Mouse (Mus musculus) forebrain, embryonic 14.5 days (tissue): ENCODE data around the gene Cnn1. TPM values are rescaled to one million over a fixed set of nuclear protein-coding genes. Genes with fewer than 3 reads are reported as not detected.
"Not testable (repeated sequence)": the region's sequence is repeated elsewhere in the genome, so short reads cannot be mapped to it uniquely, and the experiment has no call there.

Experiments used
- ATAC-seq: fragments of 200-750 bp; cut with Nextera tagmentation; 2 replicates; pipeline ENCODE4 v1.8.0; 2017; ENCODE audit warnings: mild to moderate bottlenecking, moderate library complexity
- DNase-seq: peaks from one replicate; pipeline ENCODE4 v3.0.0-alpha.2; 2015; ENCODE audit warnings: low spot score
- H3K27ac ChIP-seq: fragments of 300-500 bp; sonication (generic); 2 replicates; pipeline ENCODE4 v1.5.1; 2014; ENCODE audit warnings: low read depth, mild to moderate bottlenecking, control low read depth, low read length, moderate library complexity
- H3K27me3 ChIP-seq: fragments of 300-500 bp; sonication (generic); replicated peaks from 2 replicates; pipeline ENCODE4 v1.6.1; 2014; ENCODE audit warnings: low read length, control low read depth, mixed read lengths; ENCODE audit not compliant: control insufficient read depth, insufficient read depth
- H3K36me3 ChIP-seq: fragments of 300-500 bp; sonication (generic); 2 replicates; pipeline ENCODE4 v1.6.1; 2014; ENCODE audit warnings: low read length, control low read depth; ENCODE audit not compliant: control insufficient read depth, insufficient read depth
- H3K4me1 ChIP-seq: fragments of 300-500 bp; sonication (generic); 2 replicates; pipeline ENCODE4 v1.6.1; 2014; ENCODE audit warnings: antibody characterized with exemption, low read length, control low read depth; ENCODE audit not compliant: control insufficient read depth, insufficient read depth
- H3K4me2 ChIP-seq: fragments of 300-500 bp; sonication (generic); 2 replicates; pipeline ENCODE4 v1.6.1; 2014; ENCODE audit warnings: mild to moderate bottlenecking, control low read depth, low read length
- H3K4me3 ChIP-seq: fragments of 300-500 bp; sonication (generic); 2 replicates; pipeline ENCODE4 v1.5.1; 2014; ENCODE audit warnings: low read depth, low read length, control low read depth
- H3K9ac ChIP-seq: fragments of 300-500 bp; sonication (generic); 2 replicates; pipeline ENCODE4 v1.6.1; 2014; ENCODE audit warnings: mild to moderate bottlenecking, low read length, control low read depth, moderate library complexity
- H3K9me3 ChIP-seq: fragments of 300-500 bp; sonication (generic); replicated peaks from 2 replicates; pipeline ENCODE4 v1.6.1; 2016; ENCODE audit warnings: low read length, control low read depth, mixed read lengths; ENCODE audit not compliant: control insufficient read depth
- WGBS: fragments of 180-500 bp; shearing (Covaris S2); extraction: QIAGEN DNeasy Blood & Tissue Kit; methylation state at CpG from one replicate; pipeline ENCODE4 v1.1.7; 2014; 5-methylcytosine and 5-hydroxymethylcytosine counted together
- polyA plus RNA-seq: library from polyadenylated mRNA; unstranded; fragments of >200 nt; fragmentation: Nextera tagmentation; extraction: Ambion mirVana; gene quantifications from 2 replicates; pipeline ENCODE4 v1.2.1, GENCODE M21; 2014

Cnn1 gene
- polyA plus RNA-seq, 1 experiment from 2014 or later: 0.19 TPM

- Histone ChIP-seq H3K4me3 (no peak overlapping the region), H3K27ac (no peak overlapping the region), H3K9ac (no peak overlapping the region), H3K27me3 (no peaks in the 10 kb centered on the region), H3K4me1 (no peaks in the 10 kb centered on the region), H3K36me3 (no peaks in the 10 kb centered on the region), H3K4me2 (no peak overlapping the region), H3K9me3 (no peaks in the 10 kb centered on the region)
- 54% methylated on average over 17 of the region's 17 CpGs for WGBS
- peak; percentile 92 for DNase-seq
- ATAC-seq: peak; percentile 62
Measured at GRCm38 (mm10) chr9:22143108-22144037, 44.4 kb downstream of the Cnn1 start.

DNA sequence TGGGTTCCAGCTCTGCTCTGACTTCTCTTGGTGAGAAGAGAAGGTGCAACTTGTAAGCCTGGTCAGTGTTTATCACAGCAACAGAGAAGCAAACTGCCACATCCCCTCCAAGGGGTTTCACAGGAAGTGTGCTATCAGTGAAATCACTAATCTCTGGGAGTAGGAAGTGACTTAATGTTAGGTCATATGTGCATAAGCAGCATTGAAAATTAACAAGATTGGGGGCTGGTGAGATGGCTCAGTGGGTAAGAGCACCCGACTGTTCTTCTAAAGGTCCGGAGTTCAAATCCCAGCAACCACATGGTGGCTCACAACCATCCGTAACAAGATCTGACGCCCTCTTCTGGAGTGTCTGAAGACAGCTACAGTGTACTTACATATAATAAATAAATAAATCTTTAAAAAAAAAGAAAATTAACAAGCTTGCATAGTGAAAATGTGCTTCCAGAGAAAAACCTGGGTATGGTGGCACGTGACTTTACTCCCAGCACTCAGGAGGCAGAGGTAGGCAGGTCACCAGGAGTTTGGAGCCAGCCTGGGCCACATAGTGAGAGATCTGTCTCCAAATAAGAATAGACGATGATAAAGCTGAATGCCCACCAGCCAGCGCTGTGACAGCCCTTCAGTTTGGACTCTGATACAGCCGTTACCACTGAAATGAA lies 45.4 kb downstream of the Cnn1 start:
- Histone ChIP-seq H3K27ac (no peak overlapping the region), H3K27me3 (no peaks in the 10 kb centered on the region), H3K9me3 (no peaks in the 10 kb centered on the region), H3K4me2 (no peak overlapping the region), H3K4me1 (no peaks in the 10 kb centered on the region), H3K9ac (no peak overlapping the region), H3K4me3 (no peak overlapping the region), H3K36me3 (no peaks in the 10 kb centered on the region)
- WGBS: 87% methylated on average over 7 of the region's 8 CpGs
- ATAC-seq (no peak), DNase-seq (no peak)

DNA sequence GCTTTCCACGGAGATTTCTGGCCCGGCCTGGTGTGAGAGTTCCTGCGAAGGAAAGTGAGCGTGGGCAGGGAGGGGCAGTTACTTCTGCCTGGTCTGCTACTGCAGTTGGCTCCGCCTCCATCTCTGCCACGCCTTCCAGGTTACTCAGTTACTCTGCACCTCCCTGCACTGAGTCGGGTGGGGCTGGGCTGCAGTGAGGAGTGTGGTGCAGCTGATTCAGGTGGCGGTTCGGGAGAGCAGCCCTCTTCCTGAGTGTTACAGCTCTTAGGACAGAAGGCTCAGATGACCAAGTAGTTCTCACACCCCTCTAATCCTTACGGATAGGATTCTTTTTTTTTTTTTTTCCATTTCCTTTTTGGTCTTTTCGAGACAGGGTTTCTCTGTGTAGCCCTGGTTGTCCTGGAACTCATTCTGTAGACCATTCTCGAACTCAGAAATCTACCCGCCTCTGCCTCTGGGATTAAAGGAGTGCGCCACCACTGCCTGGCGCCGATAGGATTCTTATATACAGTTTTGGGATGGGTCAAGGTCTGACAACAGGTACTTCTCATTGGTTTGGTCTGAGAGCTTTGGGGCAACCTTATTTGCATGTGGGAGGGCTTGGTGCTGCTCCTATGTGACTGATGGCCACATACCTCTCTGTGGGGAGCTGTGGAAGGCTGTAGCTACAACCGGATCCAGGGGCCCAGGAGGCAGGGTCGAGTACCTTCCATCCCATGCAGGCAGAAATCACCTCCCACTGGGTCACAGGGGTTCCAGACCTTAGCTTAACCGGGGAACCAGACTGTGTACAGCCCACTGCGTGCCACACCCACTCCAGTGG lies 50.6 kb downstream of the Cnn1 start:
- H3K4me1 ChIP-seq: no peaks in the 10 kb centered on the region
- no peaks in the 10 kb centered on the region for H3K9me3 ChIP-seq
- H3K27me3 ChIP-seq: no peaks in the 10 kb centered on the region
- WGBS: 77% methylated on average over 20 of the region's 20 CpGs
- no peak overlapping the region for H3K4me3 ChIP-seq
- DNase-seq (no peak), ATAC-seq (no peak)
- H3K9ac ChIP-seq: no peak overlapping the region
- no peak overlapping the region for H3K4me2 ChIP-seq
- H3K27ac ChIP-seq: no peak overlapping the region
- H3K36me3 ChIP-seq: no peaks in the 10 kb centered on the region

DNA sequence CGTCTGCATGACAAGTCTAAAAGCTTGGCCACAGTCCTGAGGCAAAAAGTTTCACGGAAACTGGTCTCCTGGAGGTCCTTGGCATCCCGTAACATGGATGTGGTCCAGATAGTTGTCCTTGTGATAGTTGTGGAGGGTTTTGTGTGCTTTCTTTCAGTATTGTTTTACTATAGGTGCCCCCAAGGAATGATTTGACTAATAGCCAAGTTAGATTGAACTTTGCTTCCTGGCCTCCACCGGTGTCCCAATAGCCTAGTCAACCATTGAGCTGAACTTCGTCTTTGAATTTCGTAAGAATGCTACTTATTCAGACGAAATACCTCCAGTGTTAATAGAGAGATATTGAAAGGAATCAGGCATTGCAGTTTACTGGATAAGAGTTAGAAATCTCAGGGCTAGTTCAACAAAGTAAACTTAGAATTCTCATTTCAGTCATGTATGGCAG lies 51.3 kb downstream of the Cnn1 start:
- WGBS: 87% methylated on average over 7 of the region's 7 CpGs
- H3K9ac ChIP-seq, ATAC-seq, H3K4me2 ChIP-seq, H3K36me3 ChIP-seq, H3K9me3 ChIP-seq, DNase-seq, H3K27ac ChIP-seq, H3K4me1 ChIP-seq, H3K4me3 ChIP-seq, H3K27me3 ChIP-seq: not testable (repeated sequence)

GRCm38 (mm10) chr9:22150946-22151345 lies 51.9 kb downstream of the Cnn1 start:
- no peaks in the 10 kb centered on the region for H3K4me1 ChIP-seq
- no peaks in the 10 kb centered on the region for H3K9me3 ChIP-seq
- H3K27ac ChIP-seq: no peak overlapping the region
- H3K4me2 ChIP-seq: no peak overlapping the region
- H3K36me3 ChIP-seq: no peaks in the 10 kb centered on the region
- DNase-seq: no peak
- H3K4me3 ChIP-seq: no peak overlapping the region
- no peak overlapping the region for H3K9ac ChIP-seq
- WGBS: 88% methylated on average over 2 of the region's 2 CpGs
- H3K27me3 ChIP-seq: no peaks in the 10 kb centered on the region
- ATAC-seq: no peak

- Histone ChIP-seq H3K36me3 (no peaks in the 10 kb centered on the region; the same call in 1 of the 2 replicates), H3K27ac (no peak overlapping the region), H3K4me1 (peaks cover 7% of the 10 kb centered on the region; the same call in 1 of the 2 replicates), H3K4me2 (no peak overlapping the region), H3K9ac (no peak overlapping the region), H3K27me3 (no peaks in the 10 kb centered on the region), H3K4me3 (no peak overlapping the region), H3K9me3 (no peaks in the 10 kb centered on the region)
- no peak for ATAC-seq
- no peak for DNase-seq
- WGBS: 88% methylated on average over 3 of the region's 3 CpGs
Measured at GRCm38 (mm10) chr9:22153810-22154209, 54.8 kb downstream of the Cnn1 start.

DNA sequence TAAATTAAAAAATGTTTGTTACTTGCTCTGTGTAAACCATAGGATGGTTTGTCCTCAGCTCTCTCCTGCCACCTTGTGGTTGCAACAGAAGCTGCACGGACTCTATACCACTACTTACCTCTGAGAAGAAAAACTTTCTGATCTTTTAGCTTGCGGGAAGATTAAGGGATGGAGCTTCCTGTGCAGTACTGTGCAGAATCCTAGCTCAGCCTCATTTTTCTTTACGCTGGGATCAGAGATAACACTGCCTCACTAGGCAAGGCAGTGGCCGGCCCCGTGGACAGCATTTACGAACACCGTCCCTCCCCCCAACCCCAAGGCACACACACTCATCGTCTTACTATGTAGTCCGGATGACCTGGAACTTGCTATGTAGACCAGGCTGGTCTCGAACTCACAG lies 56.6 kb downstream of the Cnn1 start:
- no peak overlapping the region for H3K9ac ChIP-seq
- H3K4me2 ChIP-seq: no peak overlapping the region; the same call in 1 of the 2 replicates
- H3K9me3 ChIP-seq: no peaks in the 10 kb centered on the region
- ATAC-seq: peak; percentile 16; the same call in 1 of the 2 replicates
- H3K27ac ChIP-seq: no peak overlapping the region
- H3K4me3 ChIP-seq: no peak overlapping the region
- WGBS: 31% methylated on average over 10 of the region's 10 CpGs
- H3K36me3 ChIP-seq: no peaks in the 10 kb centered on the region; the same call in 1 of the 2 replicates
- H3K27me3 ChIP-seq: no peaks in the 10 kb centered on the region
- peak; percentile 83 for DNase-seq
- H3K4me1 ChIP-seq: peaks cover 7% of the 10 kb centered on the region; the same call in 1 of the 2 replicates

DNA sequence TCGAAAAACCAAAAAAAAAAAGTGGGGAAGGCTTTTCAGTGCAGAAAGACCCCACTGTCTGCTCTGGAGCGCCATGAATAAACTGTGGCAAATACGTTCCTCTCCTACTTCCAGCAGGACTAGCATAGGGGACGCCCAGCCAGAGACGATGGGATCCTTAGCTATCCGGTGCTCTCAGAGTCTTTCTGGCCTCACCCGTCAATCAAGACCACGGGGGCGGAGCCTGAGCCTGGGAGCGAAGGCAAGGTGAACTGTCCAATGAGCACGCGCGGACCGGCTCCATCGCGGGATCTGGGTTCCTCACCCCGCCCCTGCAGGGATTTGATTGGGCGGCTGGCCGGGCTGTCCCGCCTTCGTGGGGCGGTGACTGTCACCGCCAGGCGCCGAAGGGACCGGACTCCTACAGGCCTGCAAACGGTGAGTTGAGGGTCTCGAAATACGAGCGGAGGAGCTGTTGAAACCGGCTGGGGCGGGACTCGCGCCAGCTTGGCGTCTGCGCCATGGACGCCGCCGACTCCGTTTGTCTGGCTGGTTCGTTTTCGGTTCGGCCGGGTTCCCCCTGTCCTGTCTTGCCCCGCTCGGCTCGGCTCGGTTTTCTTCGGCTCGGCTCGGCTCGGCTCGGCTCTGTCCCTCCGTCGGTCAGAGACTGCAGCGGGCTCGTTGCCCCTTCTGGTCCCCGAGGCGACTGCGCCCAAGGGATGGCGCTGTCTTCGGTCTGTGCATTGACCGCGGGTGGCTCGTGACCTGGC lies 57.7 kb downstream of the Cnn1 start, which contains the start of gene Pigyl:
Pigyl (plus strand) TSS at position 350 of the 749 bp plus-strand sequence.
- H3K27me3 ChIP-seq: no peaks in the 10 kb centered on the region
- H3K4me2 ChIP-seq: peak within 1 kb of the TSS; percentile 74
- H3K9me3 ChIP-seq: no peaks in the 10 kb centered on the region
- peak within 1 kb of the TSS; percentile 82 for H3K27ac ChIP-seq
- no peaks in the 10 kb centered on the region; the same call in 1 of the 2 replicates for H3K36me3 ChIP-seq
- WGBS: under 1% methylated on average over 65 of the region's 65 CpGs
- H3K4me3 ChIP-seq: peak within 1 kb of the TSS; percentile 66
- ATAC-seq (peak; percentile 99), DNase-seq (peak; percentile 99)
- peaks cover 7% of the 10 kb centered on the region; the same call in 1 of the 2 replicates for H3K4me1 ChIP-seq
- H3K9ac ChIP-seq: peak within 1 kb of the TSS; percentile 88
